Mouse (Mus musculus) C2C12 (cell line): Measurements from ENCODE around the gene Atp11a. TPM values are rescaled to one million over a fixed set of nuclear protein-coding genes. Genes with fewer than 3 reads are reported as not detected.

ENCODE experiments used
- H3K27me3 ChIP-seq: one replicate; pipeline ENCODE4 v1.6.1; 2011; ENCODE audit not compliant: control insufficient read depth, insufficient read depth, insufficient read length
- H3K36me3 ChIP-seq: one replicate; pipeline ENCODE4 v1.6.1; 2011; ENCODE audit not compliant: control insufficient read depth, insufficient read depth
- H3K4me3 ChIP-seq: one replicate; pipeline ENCODE4 v1.5.1; 2011; ENCODE audit warnings: mild to moderate bottlenecking, control low read depth; ENCODE audit not compliant: poor library complexity, insufficient read depth, severe bottlenecking
- H3K79me2 ChIP-seq: one replicate; pipeline ENCODE4 v1.6.1; 2011; ENCODE audit not compliant: control insufficient read depth, insufficient read depth
- H3K79me3 ChIP-seq: one replicate; pipeline ENCODE4 v1.6.1; 2011; ENCODE audit warnings: low read depth, control low read depth
- H3ac ChIP-seq: one replicate; pipeline ENCODE3; 2011; ENCODE audit warnings: low read depth; ENCODE audit not compliant: control insufficient read depth, insufficient read length
- CEBPB ChIP-seq: IDR thresholded peaks from one replicate; pipeline ENCODE4 v1.6.1; 2011; ENCODE audit warnings: low read depth, mild to moderate bottlenecking, control low read depth, moderate library complexity
- CTCF ChIP-seq: IDR thresholded peaks from one replicate; pipeline ENCODE4 v1.5.1; 2011; ENCODE audit not compliant: control insufficient read depth, insufficient read depth, insufficient read length
- FOSL1 ChIP-seq: IDR thresholded peaks from one replicate; pipeline ENCODE4 v1.8.0; 2011; ENCODE audit warnings: mild to moderate bottlenecking, low read length; ENCODE audit not compliant: poor library complexity, insufficient read depth, severe bottlenecking
- MAX ChIP-seq: IDR thresholded peaks from one replicate; pipeline ENCODE4 v1.6.1; 2011; ENCODE audit warnings: mild to moderate bottlenecking, control low read depth
- MYOD1 ChIP-seq: IDR thresholded peaks from one replicate; pipeline ENCODE4 v1.6.1; 2011; ENCODE audit warnings: low read depth; ENCODE audit not compliant: control insufficient read depth, insufficient read length
- MYOG ChIP-seq: IDR thresholded peaks from one replicate; pipeline ENCODE4 v1.6.1; 2011; ENCODE audit not compliant: control insufficient read depth, insufficient read length; ENCODE audit errors: extremely low read depth
- USF1 ChIP-seq: IDR thresholded peaks from one replicate; pipeline ENCODE4 v1.6.1; 2011; ENCODE audit warnings: low read depth, mild to moderate bottlenecking, control low read depth, moderate library complexity
- polyA plus RNA-seq: library from polyadenylated mRNA; unstranded; fragments of >200 nt; fragmentation: generic; extraction: Trizol; gene quantifications from one replicate; pipeline ENCODE4 v1.2.1, GENCODE M21; 2012; ENCODE audit warnings: missing spikeins

The Atp11a gene
- polyA plus RNA-seq, 1 experiment = 16.6 TPM

DNA sequence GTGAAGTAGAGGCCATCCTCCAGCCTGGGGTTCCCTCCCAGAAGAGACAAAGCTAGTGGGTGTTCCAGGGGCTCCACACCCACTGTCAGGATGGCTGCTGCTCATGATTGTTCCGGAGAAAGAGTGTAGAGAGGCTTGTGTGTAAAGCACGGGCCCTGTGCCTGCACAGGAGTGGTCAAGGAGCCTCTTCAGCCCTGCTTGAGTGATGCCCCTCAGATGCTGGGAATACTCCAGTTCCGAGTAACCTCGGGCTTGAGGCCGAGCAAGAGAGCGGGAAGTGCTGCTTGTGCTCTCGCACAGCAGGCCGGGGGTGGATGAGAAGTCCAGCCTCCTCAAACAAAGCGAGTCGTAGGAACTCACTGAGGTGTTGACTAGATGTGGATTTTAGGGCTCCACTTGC lies 46.3 kb downstream of the Atp11a start:
- Histone ChIP-seq H3K79me2 (no peaks in the 10 kb centered on the region), H3K79me3 (no peaks in the 10 kb centered on the region), H3K4me3 (no peak overlapping the region), H3ac (no peak overlapping the region), H3K27me3 (no peaks in the 10 kb centered on the region), H3K36me3 (no peaks in the 10 kb centered on the region)
- TF ChIP-seq FOSL1 (no peak), CEBPB (no peak), CTCF (no peak), MAX (no peak), MYOG (no peak), MYOD1 (no peak), USF1 (no peak)

DNA sequence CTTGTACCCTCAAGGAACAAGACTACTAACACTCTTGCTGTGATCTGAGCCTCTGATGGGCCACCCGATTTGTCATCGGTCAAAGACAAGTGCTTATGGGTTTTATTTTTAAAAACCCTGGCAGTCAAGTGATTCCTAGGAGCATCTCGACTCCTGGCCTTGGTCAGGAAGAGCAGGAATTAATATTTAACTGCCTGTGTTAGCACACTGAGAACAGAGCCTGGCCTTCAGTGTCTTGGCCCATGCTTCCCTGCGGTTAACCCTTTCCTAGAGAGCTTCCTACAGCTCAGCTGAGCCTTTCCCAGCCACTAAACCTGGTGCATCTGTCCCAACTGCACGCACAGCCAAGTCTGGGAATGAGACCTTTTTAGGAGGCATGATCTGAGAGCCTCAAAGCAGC lies 48.1 kb downstream of the Atp11a start:
- Histone ChIP-seq H3K79me3 (no peaks in the 10 kb centered on the region), H3K36me3 (no peaks in the 10 kb centered on the region), H3ac (no peak overlapping the region), H3K27me3 (no peaks in the 10 kb centered on the region), H3K4me3 (no peak overlapping the region), H3K79me2 (no peaks in the 10 kb centered on the region)
- TF ChIP-seq MYOG (no peak), MAX (no peak), FOSL1 (no peak), CTCF (no peak), CEBPB (no peak), USF1 (no peak), MYOD1 (no peak)

DNA sequence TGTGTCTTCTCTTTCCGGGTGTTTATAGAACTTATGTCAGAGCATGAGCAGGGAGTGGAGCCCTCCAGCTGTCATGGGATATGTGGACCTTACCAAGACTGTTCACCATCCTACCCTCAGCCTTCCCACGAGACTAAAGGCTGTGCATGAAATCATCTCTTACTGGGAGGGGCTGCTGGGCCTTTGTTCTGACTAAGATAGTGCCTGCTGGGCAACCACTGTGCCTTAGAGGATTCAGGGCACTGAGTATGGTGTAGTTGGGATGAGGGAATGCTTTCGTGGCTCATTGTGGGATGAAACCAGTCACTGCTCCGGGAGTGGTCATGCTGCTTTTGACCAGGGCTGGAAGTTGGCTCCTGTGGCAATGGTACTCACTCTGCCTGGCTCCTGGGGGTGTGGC lies 48.8 kb downstream of the Atp11a start:
- no peaks in the 10 kb centered on the region for H3K79me3 ChIP-seq
- H3K36me3 ChIP-seq = no peaks in the 10 kb centered on the region
- H3ac ChIP-seq = no peak overlapping the region
- H3K4me3 ChIP-seq = no peak overlapping the region
- H3K79me2 ChIP-seq = no peaks in the 10 kb centered on the region
- TF ChIP-seq CEBPB (no peak), MYOD1 (no peak), CTCF (no peak), FOSL1 (no peak), MAX (no peak), MYOG (no peak), USF1 (no peak)
- no peaks in the 10 kb centered on the region for H3K27me3 ChIP-seq

DNA sequence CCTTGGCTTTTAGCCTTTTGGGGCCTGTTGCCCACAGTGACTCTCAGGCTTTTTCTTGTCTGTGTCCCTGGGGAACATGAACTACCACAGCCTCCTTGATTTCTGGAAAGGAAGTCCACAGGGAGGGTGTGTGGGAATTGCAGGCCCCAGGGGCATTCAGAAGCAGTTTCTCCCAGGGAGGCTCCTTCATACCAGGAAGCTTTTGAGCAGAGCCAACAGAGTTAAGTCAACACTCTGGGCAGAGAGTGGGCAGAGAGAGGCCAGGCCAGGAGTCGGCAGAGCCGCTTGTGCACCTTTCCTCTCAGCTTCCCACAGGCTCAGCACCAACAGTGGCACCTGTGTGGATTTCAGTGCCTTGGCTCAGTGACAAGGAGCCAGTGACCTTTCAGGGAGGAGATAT lies 51.2 kb downstream of the Atp11a start:
- no peaks in the 10 kb centered on the region for H3K27me3 ChIP-seq
- no peak overlapping the region for H3ac ChIP-seq
- TF ChIP-seq MAX = no peak
- no peak for TF ChIP-seq MYOG
- TF ChIP-seq CTCF = no peak
- H3K36me3 ChIP-seq = no peaks in the 10 kb centered on the region
- H3K4me3 ChIP-seq = no peak overlapping the region
- H3K79me2 ChIP-seq = no peaks in the 10 kb centered on the region
- no peaks in the 10 kb centered on the region for H3K79me3 ChIP-seq

DNA sequence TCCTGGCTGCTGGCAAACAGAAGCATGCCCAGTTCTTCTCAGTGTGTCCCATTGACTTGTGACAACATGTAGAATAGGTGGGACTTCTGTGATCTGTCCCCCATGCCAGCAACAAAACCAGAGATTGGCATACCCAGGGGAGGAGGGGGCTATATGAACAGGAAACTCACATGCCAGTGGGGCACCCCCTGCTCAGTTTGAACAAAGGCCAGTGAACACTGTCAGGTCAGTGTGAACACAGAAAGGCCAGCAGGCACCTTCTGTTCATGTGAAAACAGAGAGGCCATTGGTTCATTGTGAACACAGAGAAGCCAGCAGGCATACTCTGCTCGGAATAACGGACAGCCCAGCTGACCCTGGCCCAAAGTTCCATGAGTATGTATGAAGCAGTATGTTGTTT lies 52.7 kb downstream of the Atp11a start:
- Histone ChIP-seq H3K4me3 (no peak overlapping the region), H3K79me2 (no peaks in the 10 kb centered on the region), H3ac (no peak overlapping the region), H3K79me3 (no peaks in the 10 kb centered on the region), H3K36me3 (no peaks in the 10 kb centered on the region), H3K27me3 (no peaks in the 10 kb centered on the region)
- TF ChIP-seq USF1 (no peak), CTCF (no peak), MYOD1 (no peak), CEBPB (no peak), MAX (no peak), FOSL1 (no peak), MYOG (no peak)

DNA sequence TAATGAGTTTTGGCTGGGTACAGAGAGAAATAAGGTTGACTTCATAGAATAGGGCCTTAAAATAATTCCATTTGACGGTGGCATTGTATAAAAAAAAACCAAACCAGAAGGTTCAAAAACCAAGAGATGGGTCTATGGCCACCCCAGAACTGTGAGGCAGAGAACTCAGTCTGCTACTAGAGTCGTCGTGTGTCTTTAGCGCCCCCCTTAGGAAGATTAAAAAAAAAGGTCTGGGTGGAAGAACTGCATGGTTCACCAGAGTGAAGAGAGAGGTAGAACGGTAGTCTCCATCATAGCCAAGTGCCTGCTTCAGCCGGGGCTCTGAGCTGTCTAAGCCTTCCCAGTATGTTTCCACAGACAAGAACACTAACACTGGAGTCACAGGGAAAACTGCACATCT lies 54.4 kb downstream of the Atp11a start:
- TF ChIP-seq FOSL1 (no peak), MYOD1 (no peak), CTCF (no peak), USF1 (no peak), MYOG (no peak), MAX (no peak), CEBPB (no peak)
- no peaks in the 10 kb centered on the region for H3K27me3 ChIP-seq
- no peaks in the 10 kb centered on the region for H3K36me3 ChIP-seq
- H3K4me3 ChIP-seq = no peak overlapping the region
- no peak overlapping the region for H3ac ChIP-seq
- no peaks in the 10 kb centered on the region for H3K79me2 ChIP-seq
- H3K79me3 ChIP-seq = no peaks in the 10 kb centered on the region
